Mouse (Mus musculus) forebrain, embryonic 11.5 days (tissue): ENCODE results near the gene Ms4a4d. TPM values are rescaled to one million over a fixed set of nuclear protein-coding genes. Genes with fewer than 3 reads are reported as not detected.
"Not testable (repeated sequence)": the region's sequence is repeated elsewhere in the genome, so short reads cannot be mapped to it uniquely, and the experiment has no call there.

Source experiments
- ATAC-seq: fragments of 200-750 bp; cut with Nextera tagmentation; replicated peaks from 2 replicates; pipeline ENCODE4 v1.8.0; 2017; ENCODE audit warnings: moderate TSS enrichment; ENCODE audit not compliant: low FRiP score
- DNase-seq: peaks from one replicate; pipeline ENCODE4 v3.0.0-alpha.2; 2017; ENCODE audit warnings: low spot score
- H3K27ac ChIP-seq: fragments of 300-500 bp; sonication (generic); 2 replicates; pipeline ENCODE4 v1.5.1; 2014; ENCODE audit warnings: low read depth, low read length
- H3K27me3 ChIP-seq: fragments of 300-500 bp; sonication (generic); 2 replicates; pipeline ENCODE4 v1.6.1; 2014; ENCODE audit warnings: mild to moderate bottlenecking, low read length, mixed read lengths; ENCODE audit not compliant: control insufficient read depth, insufficient read depth
- H3K36me3 ChIP-seq: fragments of 300-500 bp; sonication (generic); 2 replicates; pipeline ENCODE4 v1.6.1; 2014; ENCODE audit warnings: mild to moderate bottlenecking, low read length, moderate library complexity, mixed read lengths; ENCODE audit not compliant: control insufficient read depth, insufficient read depth
- H3K4me1 ChIP-seq: fragments of 300-500 bp; sonication (generic); replicated peaks from 2 replicates; pipeline ENCODE4 v1.6.1; 2014; ENCODE audit warnings: low read length, mixed read lengths; ENCODE audit not compliant: control insufficient read depth, insufficient read depth
- H3K4me2 ChIP-seq: fragments of 300-500 bp; sonication (generic); 2 replicates; pipeline ENCODE4 v1.6.1; 2014; ENCODE audit warnings: low read depth, mild to moderate bottlenecking, low read length, moderate library complexity, mixed read lengths; ENCODE audit not compliant: severe bottlenecking
- H3K4me3 ChIP-seq: fragments of 300-500 bp; sonication (generic); 2 replicates; pipeline ENCODE4 v1.5.1; 2014; ENCODE audit warnings: low read depth, low read length
- H3K9ac ChIP-seq: fragments of 300-500 bp; sonication (generic); 2 replicates; pipeline ENCODE4 v1.6.1; 2014; ENCODE audit warnings: low read length
- H3K9me3 ChIP-seq: fragments of 300-500 bp; sonication (generic); 2 replicates; pipeline ENCODE4 v1.6.1; 2016; ENCODE audit warnings: low read length, mixed read lengths; ENCODE audit not compliant: control insufficient read depth
- WGBS: fragments of 180-500 bp; shearing (Covaris S2); extraction: QIAGEN DNeasy Blood & Tissue Kit; methylation state at CpG from one replicate; pipeline ENCODE4 v1.1.7; 2014; 5-methylcytosine and 5-hydroxymethylcytosine counted together
- polyA plus RNA-seq: library from polyadenylated mRNA; unstranded; fragments of >200 nt; fragmentation: Nextera tagmentation; extraction: Ambion mirVana; gene quantifications from 2 replicates; pipeline ENCODE4 v1.2.1, GENCODE M21; 2014

Gene Ms4a4d
- polyA plus RNA-seq, 1 experiment from 2014 or later, result 0.24 TPM

DNA sequence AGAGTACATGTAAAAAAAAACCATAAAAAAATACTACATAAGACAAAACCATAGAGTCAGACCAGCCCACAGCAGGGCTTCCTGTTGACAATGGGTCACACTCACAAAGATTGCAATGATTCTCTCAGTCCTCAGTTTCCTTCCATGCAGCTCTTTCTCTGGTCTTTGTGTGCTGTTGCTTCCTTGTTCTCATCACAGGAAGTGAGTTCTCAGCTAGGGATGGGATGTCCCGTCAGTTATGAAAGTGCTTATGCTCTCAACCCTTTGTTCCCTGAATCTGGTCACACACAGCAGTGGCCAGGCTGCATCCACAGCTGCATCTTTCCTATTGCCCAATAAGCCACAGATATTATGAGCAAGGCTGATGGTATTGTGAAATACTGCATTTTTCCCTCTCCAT, 23.1 kb upstream of the Ms4a4d start:
- H3K9me3 ChIP-seq, result no peaks in the 10 kb centered on the region
- ATAC-seq (no peak), DNase-seq (no peak)
- no peaks in the 10 kb centered on the region for H3K27me3 ChIP-seq
- H3K4me2 ChIP-seq, result no peak overlapping the region
- no peak overlapping the region for H3K9ac ChIP-seq
- H3K4me1 ChIP-seq, result no peaks in the 10 kb centered on the region
- no peaks in the 10 kb centered on the region for H3K36me3 ChIP-seq
- H3K27ac ChIP-seq, result no peak overlapping the region
- 71% methylated on average over 1 of the region's 1 CpGs for WGBS
- no peak overlapping the region for H3K4me3 ChIP-seq

DNA sequence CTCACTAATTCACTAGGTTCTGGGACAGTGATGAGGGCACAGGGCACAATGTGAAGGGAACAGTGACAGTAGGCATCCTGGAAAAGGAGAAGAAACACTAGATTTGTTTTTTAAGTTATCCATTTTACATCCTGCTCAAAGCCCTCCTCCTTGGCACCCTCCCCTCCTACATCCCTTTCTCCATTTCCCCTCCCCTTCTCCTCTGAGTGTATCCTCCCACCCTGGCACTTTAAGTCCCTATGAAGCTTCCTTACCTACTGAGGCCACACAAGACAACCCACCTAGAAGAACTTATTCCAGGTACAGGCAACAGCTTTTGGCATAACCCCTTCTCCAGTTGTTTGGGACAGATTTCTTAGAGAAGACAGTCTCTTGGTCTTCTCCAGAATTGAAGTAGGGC, 20.4 kb upstream of the Ms4a4d start, which contains the start of gene Ms4a6b:
Gene Ms4a6b (plus strand): TSS at position 267 of the 400 bp plus-strand sequence.
- Histone ChIP-seq H3K27me3 (no peaks in the 10 kb centered on the region), H3K27ac (no peak within 1 kb of the TSS), H3K9ac (no peak within 1 kb of the TSS), H3K4me2 (no peak within 1 kb of the TSS), H3K4me3 (no peak within 1 kb of the TSS), H3K9me3 (no peaks in the 10 kb centered on the region), H3K4me1 (no peaks in the 10 kb centered on the region), H3K36me3 (no peaks in the 10 kb centered on the region)
- DNase-seq (no peak), ATAC-seq (no peak)

DNA sequence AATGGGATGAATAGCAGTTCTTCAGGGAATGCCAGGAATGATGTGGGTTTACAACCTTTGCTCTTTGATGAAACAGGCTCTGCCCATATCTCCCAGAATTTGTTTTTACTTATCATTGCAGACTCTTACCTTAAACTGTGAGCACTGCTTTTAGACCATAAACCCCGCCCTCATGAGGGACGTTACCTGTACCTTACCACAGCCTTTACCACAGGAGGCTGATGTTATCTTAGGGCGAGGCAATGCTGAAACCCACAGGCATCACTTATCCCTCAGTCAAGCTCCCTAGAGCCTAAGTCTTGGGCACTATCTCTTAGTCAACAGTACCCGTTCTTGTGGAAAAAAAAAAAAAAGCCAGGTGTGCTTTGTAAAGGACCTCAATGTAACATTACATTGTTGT, 19.8 kb upstream of the Ms4a4d start:
- no peak overlapping the region for H3K4me2 ChIP-seq
- H3K4me1 ChIP-seq, result no peaks in the 10 kb centered on the region
- no peak for DNase-seq
- ATAC-seq, result no peak
- no peaks in the 10 kb centered on the region for H3K9me3 ChIP-seq
- H3K27me3 ChIP-seq, result no peaks in the 10 kb centered on the region
- no peaks in the 10 kb centered on the region for H3K36me3 ChIP-seq
- no peak overlapping the region for H3K4me3 ChIP-seq
- H3K9ac ChIP-seq, result no peak overlapping the region
- H3K27ac ChIP-seq, result no peak overlapping the region
- 81% methylated on average over 4 of the region's 4 CpGs for WGBS

DNA sequence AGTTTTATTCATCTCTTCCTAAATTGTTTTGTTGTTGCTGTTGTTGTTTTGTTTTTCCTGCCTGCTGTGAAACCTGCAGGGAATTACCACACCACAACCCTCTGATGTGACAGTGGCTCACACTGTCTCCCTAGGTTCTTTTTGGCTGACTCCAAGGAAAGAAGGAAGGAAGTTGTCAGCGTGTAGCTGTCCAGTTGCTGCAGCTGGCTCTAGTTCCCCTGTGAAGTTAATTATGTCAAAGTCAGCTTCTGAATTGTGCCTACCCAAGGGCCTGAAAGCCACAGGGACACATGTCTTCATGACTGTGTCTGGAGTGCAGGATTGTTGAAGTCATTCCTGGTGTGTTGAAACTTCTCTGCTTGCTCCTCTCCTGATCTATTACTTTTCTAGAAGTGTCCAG, 19.2 kb upstream of the Ms4a4d start:
- not testable (repeated sequence) for H3K9me3 ChIP-seq, H3K36me3 ChIP-seq, ATAC-seq, H3K4me2 ChIP-seq, H3K27me3 ChIP-seq, DNase-seq, H3K4me1 ChIP-seq, H3K27ac ChIP-seq, H3K4me3 ChIP-seq, H3K9ac ChIP-seq
- 54% methylated on average over 1 of the region's 1 CpGs for WGBS

DNA sequence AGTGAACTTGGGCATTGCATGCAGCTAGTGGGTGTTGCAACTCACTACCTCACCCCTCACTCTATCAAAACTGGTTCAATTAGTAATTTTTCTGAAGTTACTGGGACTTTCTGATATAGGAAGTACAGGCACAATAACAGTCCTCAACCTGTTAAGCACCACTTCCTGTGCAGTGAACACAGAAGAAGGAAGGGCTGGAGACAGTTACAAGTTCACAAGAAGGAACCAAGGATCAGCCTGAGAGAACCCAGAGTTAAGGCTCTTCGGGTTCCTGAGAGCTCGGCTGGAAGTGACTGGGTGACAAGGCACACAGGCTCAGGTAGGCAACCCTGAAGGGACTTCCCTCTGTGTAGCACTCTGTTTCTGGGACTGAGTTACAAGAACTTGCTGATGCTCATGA, 18.2 kb upstream of the Ms4a4d start:
- H3K27ac ChIP-seq, ATAC-seq, H3K4me2 ChIP-seq, H3K9me3 ChIP-seq, H3K36me3 ChIP-seq, DNase-seq, H3K4me3 ChIP-seq, H3K27me3 ChIP-seq, H3K9ac ChIP-seq, H3K4me1 ChIP-seq: not testable (repeated sequence)
- WGBS, result 91% methylated on average over 2 of the region's 2 CpGs

DNA sequence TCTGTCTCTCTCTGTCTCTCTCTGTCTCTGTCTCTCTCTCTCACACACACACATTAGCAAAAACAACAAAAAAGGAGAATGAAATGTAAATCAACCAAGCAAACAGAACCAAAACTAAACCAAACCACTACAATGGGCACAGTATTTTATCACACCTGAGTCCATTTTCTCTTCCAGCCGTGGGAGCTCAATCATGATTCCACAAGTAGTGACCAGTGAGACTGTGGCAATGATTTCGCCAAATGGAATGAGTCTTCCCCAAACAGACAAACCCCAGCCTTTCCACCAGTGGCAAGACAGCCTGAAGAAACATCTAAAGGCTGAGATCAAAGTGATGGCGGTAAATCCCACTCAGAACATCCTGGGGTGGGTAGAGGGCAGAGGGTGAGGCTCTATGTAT, 16.5 kb upstream of the Ms4a4d start:
- no peaks in the 10 kb centered on the region for H3K4me1 ChIP-seq
- H3K27ac ChIP-seq, result no peak overlapping the region
- DNase-seq (no peak), ATAC-seq (no peak)
- no peaks in the 10 kb centered on the region for H3K27me3 ChIP-seq
- no peaks in the 10 kb centered on the region for H3K36me3 ChIP-seq
- no peak overlapping the region for H3K4me3 ChIP-seq
- 87% methylated on average over 3 of the region's 3 CpGs for WGBS
- H3K9me3 ChIP-seq, result no peaks in the 10 kb centered on the region
- no peak overlapping the region for H3K4me2 ChIP-seq
- no peak overlapping the region for H3K9ac ChIP-seq

DNA sequence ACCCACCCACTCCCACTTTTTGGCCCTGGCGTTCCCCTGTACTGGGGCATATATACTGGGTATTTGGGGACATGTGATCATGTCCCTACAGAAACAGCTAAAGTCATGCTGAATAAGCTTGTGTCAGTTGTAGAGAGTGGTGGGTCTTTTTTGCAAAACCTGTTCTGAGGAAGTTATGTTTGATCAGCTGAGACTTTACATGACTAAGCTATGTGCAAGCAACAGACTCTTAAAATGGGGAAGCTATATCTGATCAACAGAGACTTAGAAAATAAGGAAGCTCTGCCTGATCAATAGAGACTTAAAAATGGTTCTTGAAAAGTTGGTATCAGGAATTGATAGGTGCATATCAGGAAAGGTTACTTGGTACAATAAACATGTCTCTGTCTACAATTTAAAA, 3.2 kb upstream of the Ms4a4d start:
- no peaks in the 10 kb centered on the region for H3K36me3 ChIP-seq
- H3K4me1 ChIP-seq, result no peaks in the 10 kb centered on the region
- H3K9ac ChIP-seq, result no peak overlapping the region
- H3K27ac ChIP-seq, result no peak overlapping the region
- H3K27me3 ChIP-seq, result no peaks in the 10 kb centered on the region
- 87% methylated on average over 1 of the region's 1 CpGs for WGBS
- ATAC-seq (no peak), DNase-seq (no peak)
- H3K9me3 ChIP-seq, result no peaks in the 10 kb centered on the region
- no peak overlapping the region for H3K4me2 ChIP-seq
- H3K4me3 ChIP-seq, result no peak overlapping the region

DNA sequence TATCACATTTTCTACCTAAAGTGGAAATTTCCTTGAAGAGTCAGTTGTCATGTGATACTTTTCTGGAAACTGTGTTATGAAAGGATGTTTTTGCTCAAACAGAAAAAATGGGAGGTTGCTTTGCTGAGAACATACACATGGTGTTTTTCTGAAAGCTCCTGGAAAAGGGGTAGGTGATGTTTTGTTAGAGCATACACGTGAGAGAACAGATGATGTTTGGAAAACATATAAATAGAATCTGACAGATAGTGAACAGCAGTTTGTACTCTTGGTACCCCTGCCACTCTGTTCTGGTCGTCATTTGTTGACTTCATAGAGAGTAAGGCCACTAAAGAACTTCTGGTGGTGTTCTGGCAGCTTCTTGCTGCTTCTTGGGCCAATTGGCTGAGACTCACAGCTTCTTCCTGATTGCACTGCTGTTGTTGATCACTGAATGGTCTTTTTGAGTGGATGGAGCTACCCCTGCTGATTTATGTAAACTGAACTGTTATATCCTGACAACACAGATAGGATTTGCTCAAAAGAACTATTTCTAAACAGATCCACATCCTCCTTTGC, 2.6 kb upstream of the Ms4a4d start:
- Histone ChIP-seq H3K4me2 (no peak overlapping the region), H3K27ac (no peak overlapping the region), H3K4me1 (no peaks in the 10 kb centered on the region), H3K9ac (no peak overlapping the region), H3K36me3 (no peaks in the 10 kb centered on the region), H3K27me3 (no peaks in the 10 kb centered on the region), H3K9me3 (no peaks in the 10 kb centered on the region), H3K4me3 (no peak overlapping the region)
- ATAC-seq (no peak), DNase-seq (no peak)
- 67% methylated on average over 2 of the region's 2 CpGs for WGBS

DNA sequence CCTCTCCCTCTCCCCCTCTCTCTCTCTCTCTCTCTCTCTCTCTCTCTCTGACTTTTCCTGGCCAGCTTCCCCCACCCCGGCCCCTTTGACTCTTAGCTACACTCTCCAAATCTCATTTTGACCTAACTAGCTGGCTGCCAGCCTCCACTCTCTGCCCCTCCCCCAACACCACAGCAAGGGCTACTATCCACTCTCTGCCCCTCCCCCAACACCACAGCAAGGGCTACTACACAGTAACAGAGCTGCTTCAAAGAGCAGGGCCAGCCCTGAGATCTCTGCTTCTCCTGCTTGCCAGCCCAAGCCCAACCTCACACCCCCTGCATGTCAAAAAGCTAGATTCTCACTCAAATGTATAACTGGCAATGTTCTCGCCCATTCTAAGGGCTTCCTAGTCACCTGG, 735 bp downstream of the Ms4a4d start:
- 27% methylated on average over 2 of the region's 2 CpGs for WGBS
- H3K27ac ChIP-seq, result no peak overlapping the region
- ATAC-seq, result peak; percentile 53; the same call in 1 of the 2 replicates

More for the DNA sequence above, 735 bp downstream of the Ms4a4d start:
- no peaks in the 10 kb centered on the region for H3K27me3 ChIP-seq
- no peaks in the 10 kb centered on the region for H3K9me3 ChIP-seq
- H3K4me3 ChIP-seq, result no peak overlapping the region
- no peak overlapping the region for H3K9ac ChIP-seq
- H3K4me1 ChIP-seq, result no peaks in the 10 kb centered on the region
- no peak overlapping the region for H3K4me2 ChIP-seq
- DNase-seq, result peak; percentile 50
- no peaks in the 10 kb centered on the region for H3K36me3 ChIP-seq
